Mouse (Mus musculus): ENCODE measurements around the gene Fbxo31. TPM values are rescaled to one million over a fixed set of nuclear protein-coding genes. Genes with fewer than 3 reads are reported as not detected.
A peak's percentile ranks its signal among the peaks of the same experiment; 100 is the strongest.

Fbxo31 gene
- total RNA-seq, 2 experiments from 2014 or later, result 104 to 105 TPM

GRCm38 (mm10) chr8:121552506-121552905 is 26.1 kb downstream of the Fbxo31 start:
- no peak for DNase-seq (ENCODE audit: low spot score in 2 of 2)

GRCm38 (mm10) chr8:121551065-121551985 is 27.3 kb downstream of the Fbxo31 start:
- no peak for DNase-seq (ENCODE audit: low spot score in 2 of 2)

GRCm38 (mm10) chr8:121550056-121550455 is 28.6 kb downstream of the Fbxo31 start:
- no peak for DNase-seq (ENCODE audit: low spot score in 2 of 2)

- peak; percentile 65 to 76 for DNase-seq (ENCODE audit: low spot score in 2 of 2)
Observed at GRCm38 (mm10) chr8:121547132-121547531, 31.5 kb downstream of the Fbxo31 start.

GRCm38 (mm10) chr8:121544936-121545335 is 33.7 kb downstream of the Fbxo31 start:
- no peak for DNase-seq (ENCODE audit: low spot score in 2 of 2)

- no peak for DNase-seq (ENCODE audit: low spot score in 2 of 2)
Observed at GRCm38 (mm10) chr8:121544276-121544785, 34.3 kb downstream of the Fbxo31 start, which contains the start of gene 1700018B08Rik. TSS of gene 1700018B08Rik (minus strand) at chr8:121544320.

GRCm38 (mm10) chr8:121542901-121543300 is 35.7 kb downstream of the Fbxo31 start:
- DNase-seq (ENCODE audit: low spot score in 2 of 2), result no peak

GRCm38 (mm10) chr8:121541862-121542261 is 36.7 kb downstream of the Fbxo31 start:
- no peak for DNase-seq (ENCODE audit: low spot score in 2 of 2)

GRCm38 (mm10) chr8:121532381-121532780 is 46.2 kb downstream of the Fbxo31 start:
- DNase-seq (ENCODE audit: low spot score in 2 of 2), result no peak

- no peak for DNase-seq (ENCODE audit: low spot score in 2 of 2)
Observed at GRCm38 (mm10) chr8:121530639-121531038, 48.0 kb downstream of the Fbxo31 start.

GRCm38 (mm10) chr8:121528790-121529189 is 49.8 kb downstream of the Fbxo31 start:
- no peak for DNase-seq (ENCODE audit: low spot score in 2 of 2)

- DNase-seq (ENCODE audit: low spot score in 2 of 2), result no peak
Observed at GRCm38 (mm10) chr8:121527751-121528150, 50.9 kb downstream of the Fbxo31 start.

- no peak for DNase-seq (ENCODE audit: low spot score in 2 of 2)
Observed at GRCm38 (mm10) chr8:121526811-121527550, 51.6 kb downstream of the Fbxo31 start.

- no peak for DNase-seq (ENCODE audit: low spot score in 2 of 2)
Observed at GRCm38 (mm10) chr8:121525111-121525818, 53.3 kb downstream of the Fbxo31 start.

GRCm38 (mm10) chr8:121513429-121513828 is 65.2 kb downstream of the Fbxo31 start:
- DNase-seq (ENCODE audit: low spot score in 2 of 2), result peak; percentile 75 to 90

GRCm38 (mm10) chr8:121511751-121512150 is 66.9 kb downstream of the Fbxo31 start:
- no peak for DNase-seq (ENCODE audit: low spot score in 2 of 2)

Other genes with a start within 250 kb of the Fbxo31 start
- not detected for gene 1700018B08Rik, start 34.5 kb downstream of the Fbxo31 start, total RNA-seq (2021)
- gene Map1lc3b, start 11.6 kb upstream of the Fbxo31 start, total RNA-seq (2021), result 100 to 1,000 TPM; 187 to 190 TPM
- gene Zcchc14, start 74.1 kb upstream of the Fbxo31 start, total RNA-seq (2021), result 10 to 100 TPM; 63.2 to 68.7 TPM
- gene Jph3, start 150.8 kb upstream of the Fbxo31 start, total RNA-seq (2021), result 100 to 1,000 TPM; 271 to 301 TPM

Measured in left cerebral cortex, adult 18-20 months (tissue).